Mouse (Mus musculus): ENCODE data around the gene Bcar1. TPM values are rescaled to one million over a fixed set of nuclear protein-coding genes. Genes with fewer than 3 reads are reported as not detected.

Gene Bcar1
- total RNA-seq, 1 experiment: 72.6 TPM

DNA sequence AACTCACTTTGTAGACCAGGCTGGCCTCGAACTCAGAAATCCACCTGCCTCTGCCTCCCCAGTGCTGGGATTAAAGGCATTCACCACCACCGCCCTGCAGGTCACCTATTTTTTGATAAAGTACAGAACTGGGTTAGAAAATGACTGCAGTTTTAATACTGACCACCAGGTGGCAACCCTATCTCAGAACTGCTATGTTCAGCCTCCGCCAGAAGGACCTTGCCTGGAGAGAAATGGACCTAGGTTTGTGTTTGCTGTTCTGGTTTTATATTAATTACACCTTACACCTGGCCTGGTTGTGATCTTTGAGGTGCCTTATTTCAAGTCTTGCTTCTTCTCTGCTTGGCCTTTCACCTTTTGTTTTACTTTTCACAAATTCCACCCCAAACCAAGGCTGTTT is 65.5 kb downstream of the Bcar1 start:
- peak; percentile 51; the same call in 1 of the 2 replicates for TF ChIP-seq ZC3H11A (IDR thresholded peaks at IDR 0.05; ENCODE audit: borderline replicate concordance, low read depth, low read length)
- TF ChIP-seq HCFC1 (IDR thresholded peaks at IDR 0.05; ENCODE audit: borderline replicate concordance, insufficient read depth, low read length): no peak

GRCm38 (mm10) chr8:111676237-111676636 is 67.4 kb downstream of the Bcar1 start:
- H3K9ac ChIP-seq (ENCODE audit: insufficient read depth, low read depth, low read length, poor library complexity, severe bottlenecking): no peak overlapping the region
- no peak overlapping the region for H3K4me3 ChIP-seq (ENCODE audit: insufficient read depth in 1 of 2, low read depth in 1 of 2, low read length in 2 of 2, poor library complexity in 1 of 2, severe bottlenecking in 1 of 2)
- in situ Hi-C loops (cut with MboI; ENCODE audit: low sequenced_read_pairs in 2 of 2, unreplicated experiment in 2 of 2): no loop called here
- H3K9me3 ChIP-seq (ENCODE audit: control insufficient read depth, insufficient read depth, low read depth, low read length): no peaks in the 10 kb centered on the region
- H3K27ac ChIP-seq (ENCODE audit: insufficient read depth, low read depth, low read length, poor library complexity, severe bottlenecking): no peak overlapping the region
- TF ChIP-seq ZC3H11A (IDR thresholded peaks at IDR 0.05; ENCODE audit: borderline replicate concordance, low read depth, low read length) (no peak), ZNF384 (IDR thresholded peaks at IDR 0.05; ENCODE audit: low read depth, low read length) (0 out of 2 replicates have a peak, but pooled peaks have one; percentile 18), MAFK (IDR thresholded peaks at IDR 0.05; ENCODE audit: insufficient read depth, low read depth, low read length) (no peak)
- peaks cover 2% of the 10 kb centered on the region; the same call in 1 of the 2 replicates for H3K36me3 ChIP-seq (ENCODE audit: control insufficient read depth, insufficient read depth, low read length, poor library complexity, severe bottlenecking)
- no peaks in the 10 kb centered on the region for H3K4me1 ChIP-seq (ENCODE audit: control insufficient read depth in 2 of 2, insufficient read depth in 2 of 2, low read length in 2 of 2, poor library complexity in 1 of 2)
- DNase-seq (ENCODE audit: low read depth, low spot score): peak; percentile 38

More for the DNA sequence above, 65.5 kb downstream of the Bcar1 start:
- H3K4me3 ChIP-seq (ENCODE audit: insufficient read depth in 1 of 2, low read depth in 1 of 2, low read length in 2 of 2, poor library complexity in 1 of 2, severe bottlenecking in 1 of 2): no peak overlapping the region
- H3K4me1 ChIP-seq (ENCODE audit: control insufficient read depth in 2 of 2, insufficient read depth in 2 of 2, low read length in 2 of 2, poor library complexity in 1 of 2): no peaks in the 10 kb centered on the region
- H3K9ac ChIP-seq (ENCODE audit: insufficient read depth, low read depth, low read length, poor library complexity, severe bottlenecking): no peak overlapping the region
- H3K27ac ChIP-seq (ENCODE audit: insufficient read depth, low read depth, low read length, poor library complexity, severe bottlenecking): no peak overlapping the region
- in situ Hi-C loops (cut with MboI; ENCODE audit: low sequenced_read_pairs in 2 of 2, unreplicated experiment in 2 of 2): no loop called here
- H3K9me3 ChIP-seq (ENCODE audit: control insufficient read depth, insufficient read depth, low read depth, low read length): no peaks in the 10 kb centered on the region
- DNase-seq (ENCODE audit: low read depth, low spot score): peak; percentile 65
- no peaks in the 10 kb centered on the region for H3K36me3 ChIP-seq (ENCODE audit: control insufficient read depth, insufficient read depth, low read length, poor library complexity, severe bottlenecking)

DNA sequence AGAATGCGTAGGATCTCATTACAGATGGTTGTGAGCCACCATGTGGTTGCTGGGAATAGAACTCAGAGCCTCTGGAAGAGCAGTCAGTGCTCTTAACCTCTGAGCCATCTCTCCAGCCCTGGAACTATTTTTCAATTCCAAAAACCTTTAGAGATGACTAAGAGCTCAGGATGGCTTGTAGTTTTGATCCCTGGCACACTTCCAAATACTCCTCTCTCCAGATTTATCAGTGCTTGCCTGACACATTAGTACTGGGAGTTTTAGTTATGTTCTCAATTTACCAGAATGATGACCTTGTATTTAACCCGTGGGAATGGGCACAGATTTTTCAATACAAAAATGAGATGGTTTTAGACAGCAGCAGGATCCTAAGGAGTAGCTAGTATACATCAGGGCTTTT is 76.9 kb downstream of the Bcar1 start:
- H3K4me1 ChIP-seq (ENCODE audit: control insufficient read depth in 2 of 2, insufficient read depth in 2 of 2, low read length in 2 of 2, poor library complexity in 1 of 2): no peaks in the 10 kb centered on the region; a peak in 1 of 4 replicates
- TF ChIP-seq ZNF384 (IDR thresholded peaks at IDR 0.05; ENCODE audit: low read depth, low read length) (no peak), ZC3H11A (IDR thresholded peaks at IDR 0.05; ENCODE audit: borderline replicate concordance, low read depth, low read length) (no peak), CHD2 (IDR thresholded peaks at IDR 0.05; ENCODE audit: low read depth, low read length) (no peak), HCFC1 (IDR thresholded peaks at IDR 0.05; ENCODE audit: borderline replicate concordance, insufficient read depth, low read length) (no peak), MAFK (IDR thresholded peaks at IDR 0.05; ENCODE audit: insufficient read depth, low read depth, low read length) (no peak)
- DNase-seq (ENCODE audit: low read depth, low spot score): no peak
- H3K27ac ChIP-seq (ENCODE audit: insufficient read depth, low read depth, low read length, poor library complexity, severe bottlenecking): no peak overlapping the region
- H3K36me3 ChIP-seq (ENCODE audit: control insufficient read depth, insufficient read depth, low read length, poor library complexity, severe bottlenecking): peaks cover 21% of the 10 kb centered on the region
- H3K9me3 ChIP-seq (ENCODE audit: control insufficient read depth, insufficient read depth, low read depth, low read length): no peaks in the 10 kb centered on the region
- no peak overlapping the region for H3K9ac ChIP-seq (ENCODE audit: insufficient read depth, low read depth, low read length, poor library complexity, severe bottlenecking)
- H3K4me3 ChIP-seq (ENCODE audit: insufficient read depth in 1 of 2, low read depth in 1 of 2, low read length in 2 of 2, poor library complexity in 1 of 2, severe bottlenecking in 1 of 2): no peak overlapping the region
- in situ Hi-C loops (cut with MboI; ENCODE audit: low sequenced_read_pairs in 2 of 2, unreplicated experiment in 2 of 2): no loop called here

DNA sequence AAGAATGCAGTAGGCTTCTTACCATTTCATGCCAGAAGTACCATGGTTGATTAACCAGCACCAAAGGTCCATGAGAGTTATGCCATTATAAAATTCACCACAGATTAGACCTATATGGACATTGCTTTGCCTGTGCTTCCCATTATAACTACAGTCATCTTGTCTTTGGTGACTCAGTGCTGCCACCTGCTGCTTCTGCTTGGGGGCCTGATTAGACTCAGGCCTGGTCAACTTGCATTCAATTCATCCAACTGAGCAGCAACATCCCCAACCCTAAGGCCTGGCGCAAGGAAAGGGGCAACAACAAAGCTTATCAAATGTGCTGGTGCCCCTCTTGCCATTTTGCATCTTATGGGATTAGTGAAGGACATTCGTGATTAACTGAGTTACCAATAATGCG is 81.1 kb downstream of the Bcar1 start:
- no peak overlapping the region for H3K27ac ChIP-seq (ENCODE audit: insufficient read depth, low read depth, low read length, poor library complexity, severe bottlenecking)
- H3K9ac ChIP-seq (ENCODE audit: insufficient read depth, low read depth, low read length, poor library complexity, severe bottlenecking): no peak overlapping the region
- TF ChIP-seq HCFC1 (IDR thresholded peaks at IDR 0.05; ENCODE audit: borderline replicate concordance, insufficient read depth, low read length) (no peak), CHD2 (IDR thresholded peaks at IDR 0.05; ENCODE audit: low read depth, low read length) (no peak), MAFK (IDR thresholded peaks at IDR 0.05; ENCODE audit: insufficient read depth, low read depth, low read length) (no peak), ZNF384 (IDR thresholded peaks at IDR 0.05; ENCODE audit: low read depth, low read length) (no peak), ZC3H11A (IDR thresholded peaks at IDR 0.05; ENCODE audit: borderline replicate concordance, low read depth, low read length) (peak; percentile 57; the same call in 1 of the 2 replicates)
- H3K4me3 ChIP-seq (ENCODE audit: insufficient read depth in 1 of 2, low read depth in 1 of 2, low read length in 2 of 2, poor library complexity in 1 of 2, severe bottlenecking in 1 of 2): no peak overlapping the region
- no peak for DNase-seq (ENCODE audit: low read depth, low spot score)
- in situ Hi-C loops (cut with MboI; ENCODE audit: low sequenced_read_pairs in 2 of 2, unreplicated experiment in 2 of 2): no loop called here
- peaks cover 0 to 2% of the 10 kb centered on the region in 2 experiments; a peak in 1 of 4 replicates for H3K4me1 ChIP-seq (ENCODE audit: control insufficient read depth in 2 of 2, insufficient read depth in 2 of 2, low read length in 2 of 2, poor library complexity in 1 of 2)
- no peaks in the 10 kb centered on the region for H3K9me3 ChIP-seq (ENCODE audit: control insufficient read depth, insufficient read depth, low read depth, low read length)
- H3K36me3 ChIP-seq (ENCODE audit: control insufficient read depth, insufficient read depth, low read length, poor library complexity, severe bottlenecking): peaks cover 4% of the 10 kb centered on the region; the same call in 1 of the 2 replicates

Other genes with a start within 250 kb of the Bcar1 start
- gene Wdr59, start 221.7 kb downstream of the Bcar1 start, total RNA-seq (2012; rRNA removed): 10.4 and 11.0 TPM in 2 replicates
- 38.4 and 51.9 TPM in 2 replicates for gene Znrf1, start 207.7 kb downstream of the Bcar1 start, total RNA-seq (2012; rRNA removed)
- gene Ldhd, start 113.4 kb downstream of the Bcar1 start, total RNA-seq (2012; rRNA removed): 0.49 and 1.5 TPM in 2 replicates
- 18.0 and 18.7 TPM in 2 replicates for gene Zfp1, start 100.4 kb downstream of the Bcar1 start, total RNA-seq (2012; rRNA removed)
- 0.22 and 0.48 TPM in 2 replicates for gene Ctrb1, start 52.8 kb downstream of the Bcar1 start, total RNA-seq (2012; rRNA removed)
- 113 and 190 TPM in 2 replicates for gene Cfdp1, start 110.5 kb upstream of the Bcar1 start, total RNA-seq (2012; rRNA removed)
- 12.1 and 14.3 TPM in 2 replicates for gene Tmem170, start 132.9 kb upstream of the Bcar1 start, total RNA-seq (2012; rRNA removed)
- gene Chst5, start 166.6 kb upstream of the Bcar1 start, total RNA-seq (2012; rRNA removed): 4.0 and 4.4 TPM in 2 replicates
- 30.3 and 38.5 TPM in 2 replicates for gene Tmem231, start 190.1 kb upstream of the Bcar1 start, total RNA-seq (2012; rRNA removed)
- 112 and 255 TPM in 2 replicates for gene Gabarapl2, start 196.9 kb upstream of the Bcar1 start, total RNA-seq (2012; rRNA removed)
- 11.0 and 14.6 TPM in 2 replicates for gene Adat1, start 248.5 kb upstream of the Bcar1 start, total RNA-seq (2012; rRNA removed)

All from ES-E14 (cell line).